Mouse (Mus musculus): ENCODE data around the gene Gm11939. TPM values are rescaled to one million over a fixed set of nuclear protein-coding genes. Genes with fewer than 3 reads are reported as not detected.
"Not testable (repeated sequence)": the region's sequence is repeated elsewhere in the genome, so short reads cannot be mapped to it uniquely, and the experiment has no call there.

The Gm11939 gene
- not detected for total RNA-seq (2021)
- long read RNA-seq, experiment 1: 0 reads
- long read RNA-seq, experiment 2: 0 reads

GRCm38 (mm10) chr11:99559366-99559765 lies at the start of gene Gm11939:
TSS of gene Gm11939 (minus strand) at chr11:99559466.
- DNase-seq (ENCODE audit: low spot score in 2 of 2): no peak
- intact Hi-C loops (cut with DNase I): no loop called here

- intact Hi-C loops (cut with DNase I); DNase-seq (ENCODE audit: low spot score in 2 of 2): not testable (repeated sequence)
These were observed 43.9 kb upstream of the Gm11939 start, which contains the start of gene Gm11938 for GRCm38 (mm10) chr11:99603208-99603607. TSS of gene Gm11938 (minus strand) at chr11:99603308.

- DNase-seq (ENCODE audit: low spot score in 2 of 2); intact Hi-C loops (cut with DNase I): not testable (repeated sequence)
These were observed 38.5 kb upstream of the Gm11939 start, which contains the start of gene Krtap9-3 for GRCm38 (mm10) chr11:99597742-99598141. TSS of gene Krtap9-3 (minus strand) at chr11:99598105.

GRCm38 (mm10) chr11:99590981-99591380 lies 31.7 kb upstream of the Gm11939 start, which contains the start of gene Krtap1-3:
TSS of gene Krtap1-3 (minus strand) at chr11:99591339.
- intact Hi-C loops (cut with DNase I): no loop called here
- DNase-seq (ENCODE audit: low spot score in 2 of 2): no peak

- peak; percentile 9 to 38 for DNase-seq (ENCODE audit: low spot score in 2 of 2)
- intact Hi-C loops (cut with DNase I): no loop called here
These were observed 25.8 kb upstream of the Gm11939 start for GRCm38 (mm10) chr11:99585096-99585495.

GRCm38 (mm10) chr11:99583245-99583704 lies 24.0 kb upstream of the Gm11939 start, which contains the start of gene Krtap1-4:
TSS of gene Krtap1-4 (minus strand) at chr11:99583654.
- DNase-seq (ENCODE audit: low spot score in 2 of 2): no peak
- intact Hi-C loops (cut with DNase I): loop anchor here (5.0 kb wide), 1 partner anchor 584 kb away; no protein-coding TSS in a partner anchor

- no peak for DNase-seq (ENCODE audit: low spot score in 2 of 2)
These were observed 22.3 kb upstream of the Gm11939 start for GRCm38 (mm10) chr11:99581564-99581963.

GRCm38 (mm10) chr11:99581051-99581450 lies 21.8 kb upstream of the Gm11939 start:
- intact Hi-C loops (cut with DNase I): loop anchor here (5.0 kb wide), 1 partner anchor 586 kb away; no protein-coding TSS in a partner anchor
- no peak for DNase-seq (ENCODE audit: low spot score in 2 of 2)

More at GRCm38 (mm10) chr11:99581564-99581963, 22.3 kb upstream of the Gm11939 start:
- intact Hi-C loops (cut with DNase I): loop anchor here (5.0 kb wide), 1 partner anchor 586 kb away; no protein-coding TSS in a partner anchor

GRCm38 (mm10) chr11:99580636-99581035 lies 21.4 kb upstream of the Gm11939 start, which contains the start of gene Krtap1-5:
TSS of gene Krtap1-5 (minus strand) at chr11:99581016.
- intact Hi-C loops (cut with DNase I): loop anchor here (5.0 kb wide), 1 partner anchor 587 kb away; no protein-coding TSS in a partner anchor

GRCm38 (mm10) chr11:99574106-99574505 lies 14.8 kb upstream of the Gm11939 start:
- peak; percentile 39 to 75 for DNase-seq (ENCODE audit: low spot score in 2 of 2)
- intact Hi-C loops (cut with DNase I): loop anchor here (5.0 kb wide), 1 partner anchor 107 kb away; no protein-coding TSS in a partner anchor

More at GRCm38 (mm10) chr11:99580636-99581035, 21.4 kb upstream of the Gm11939 start, which contains the start of gene Krtap1-5:
- DNase-seq (ENCODE audit: low spot score in 2 of 2): no peak

- intact Hi-C loops (cut with DNase I): loop anchor here (5.0 kb wide), 1 partner anchor 106 kb away; no protein-coding TSS in a partner anchor
These were observed 13.9 kb upstream of the Gm11939 start for GRCm38 (mm10) chr11:99573164-99573563.

GRCm38 (mm10) chr11:99566530-99566929 lies 7.3 kb upstream of the Gm11939 start, which contains the start of gene Krtap3-1:
TSS of gene Krtap3-1 (minus strand) at chr11:99566630.
- intact Hi-C loops (cut with DNase I): no loop called here
- DNase-seq (ENCODE audit: low spot score in 2 of 2): no peak

More at GRCm38 (mm10) chr11:99573164-99573563, 13.9 kb upstream of the Gm11939 start:
- DNase-seq (ENCODE audit: low spot score in 2 of 2): peak in 1 of 2 experiments; percentile 13

- no peak for DNase-seq (ENCODE audit: low spot score in 2 of 2)
- intact Hi-C loops (cut with DNase I): no loop called here
These were observed 3.3 kb upstream of the Gm11939 start for GRCm38 (mm10) chr11:99562580-99562979.

- intact Hi-C loops (cut with DNase I): no loop called here
- peak in 1 of 2 experiments; percentile 10 for DNase-seq (ENCODE audit: low spot score in 2 of 2)
These were observed 1.1 kb downstream of the Gm11939 start for GRCm38 (mm10) chr11:99557976-99558745.

GRCm38 (mm10) chr11:99556753-99557152 lies 2.5 kb downstream of the Gm11939 start, which contains the start of gene Krtap3-2:
TSS of gene Krtap3-2 (minus strand) at chr11:99556853.
- intact Hi-C loops (cut with DNase I): no loop called here
- no peak for DNase-seq (ENCODE audit: low spot score in 2 of 2)

- DNase-seq (ENCODE audit: low spot score in 2 of 2): no peak
- intact Hi-C loops (cut with DNase I): no loop called here
These were observed 3.1 kb downstream of the Gm11939 start for GRCm38 (mm10) chr11:99556195-99556594.

- no peak for DNase-seq (ENCODE audit: low spot score in 2 of 2)
- intact Hi-C loops (cut with DNase I): no loop called here
These were observed 8.5 kb downstream of the Gm11939 start, which contains the start of gene Krtap3-3 for GRCm38 (mm10) chr11:99550765-99551164. TSS of gene Krtap3-3 (minus strand) at chr11:99550865.

- intact Hi-C loops (cut with DNase I): no loop called here
- DNase-seq (ENCODE audit: low spot score in 2 of 2): no peak
These were observed 11.4 kb downstream of the Gm11939 start for GRCm38 (mm10) chr11:99547892-99548291.

GRCm38 (mm10) chr11:99539721-99540120 lies 19.5 kb downstream of the Gm11939 start:
- peak; percentile 26 to 40 for DNase-seq (ENCODE audit: low spot score in 2 of 2)
- intact Hi-C loops (cut with DNase I): no loop called here

All from left cerebral cortex, postnatal 14 days (tissue).